Mouse (Mus musculus): Measurements from ENCODE around the gene Tigd4.
"Not testable (repeated sequence)": the region's sequence is repeated elsewhere in the genome, so short reads cannot be mapped to it uniquely, and the experiment has no call there.

Gene Tigd4

GRCm38 (mm10) chr3:84593274-84593673 is at the start of gene Tigd4:
Tigd4 (plus strand) TSS chr3:84593574.
- no peak for DNase-seq (ENCODE audit: low read depth, low spot score)

- DNase-seq (ENCODE audit: low read depth, low spot score): peak; percentile 12
Observed at GRCm38 (mm10) chr3:84547177-84547576, 46.2 kb upstream of the Tigd4 start.

- DNase-seq (ENCODE audit: low read depth, low spot score): no peak
Observed at GRCm38 (mm10) chr3:84555780-84556179, 37.6 kb upstream of the Tigd4 start.

GRCm38 (mm10) chr3:84558301-84558700 is 35.1 kb upstream of the Tigd4 start:
- no peak for DNase-seq (ENCODE audit: low read depth, low spot score)

GRCm38 (mm10) chr3:84562911-84563310 is 30.5 kb upstream of the Tigd4 start:
- DNase-seq (ENCODE audit: low read depth, low spot score): not testable (repeated sequence)

GRCm38 (mm10) chr3:84563415-84563814 is 30.0 kb upstream of the Tigd4 start:
- DNase-seq (ENCODE audit: low read depth, low spot score): no peak

- no peak for DNase-seq (ENCODE audit: low read depth, low spot score)
Observed at GRCm38 (mm10) chr3:84568540-84568939, 24.8 kb upstream of the Tigd4 start.

GRCm38 (mm10) chr3:84569587-84569986 is 23.8 kb upstream of the Tigd4 start:
- DNase-seq (ENCODE audit: low read depth, low spot score): no peak

- no peak for DNase-seq (ENCODE audit: low read depth, low spot score)
Observed at GRCm38 (mm10) chr3:84570501-84570900, 22.9 kb upstream of the Tigd4 start.

- DNase-seq (ENCODE audit: low read depth, low spot score): no peak
Observed at GRCm38 (mm10) chr3:84580716-84581115, 12.7 kb upstream of the Tigd4 start.

- no peak for DNase-seq (ENCODE audit: low read depth, low spot score)
Observed at GRCm38 (mm10) chr3:84581696-84582022, 11.7 kb upstream of the Tigd4 start.

- peak; percentile 93 for DNase-seq (ENCODE audit: low read depth, low spot score)
Observed at GRCm38 (mm10) chr3:84582023-84582912, 11.1 kb upstream of the Tigd4 start, which contains the start of gene Arfip1. Arfip1 (minus strand) TSS chr3:84582625.

- DNase-seq (ENCODE audit: low read depth, low spot score): no peak
Observed at GRCm38 (mm10) chr3:84582913-84583276, 10.5 kb upstream of the Tigd4 start.

- DNase-seq (ENCODE audit: low read depth, low spot score): no peak
Observed at GRCm38 (mm10) chr3:84586736-84587135, 6.6 kb upstream of the Tigd4 start.

GRCm38 (mm10) chr3:84594894-84595676 is 1.7 kb downstream of the Tigd4 start:
- DNase-seq (ENCODE audit: low read depth, low spot score): peak; percentile 47

GRCm38 (mm10) chr3:84595677-84596234 is 2.4 kb downstream of the Tigd4 start:
- no peak for DNase-seq (ENCODE audit: low read depth, low spot score)

GRCm38 (mm10) chr3:84597996-84598734 is 4.8 kb downstream of the Tigd4 start:
- DNase-seq (ENCODE audit: low read depth, low spot score): no peak

- no peak for DNase-seq (ENCODE audit: low read depth, low spot score)
Observed at GRCm38 (mm10) chr3:84598756-84599155, 5.4 kb downstream of the Tigd4 start.

- DNase-seq (ENCODE audit: low read depth, low spot score): no peak
Observed at GRCm38 (mm10) chr3:84601870-84602495, 8.6 kb downstream of the Tigd4 start.

- no peak for DNase-seq (ENCODE audit: low read depth, low spot score)
Observed at GRCm38 (mm10) chr3:84602759-84603158, 9.4 kb downstream of the Tigd4 start.

GRCm38 (mm10) chr3:84603212-84603611 is 9.8 kb downstream of the Tigd4 start:
- no peak for DNase-seq (ENCODE audit: low read depth, low spot score)
